Comparison of ENCODE assay signal across 29 mouse cellular contexts in the genomic region with DNA sequence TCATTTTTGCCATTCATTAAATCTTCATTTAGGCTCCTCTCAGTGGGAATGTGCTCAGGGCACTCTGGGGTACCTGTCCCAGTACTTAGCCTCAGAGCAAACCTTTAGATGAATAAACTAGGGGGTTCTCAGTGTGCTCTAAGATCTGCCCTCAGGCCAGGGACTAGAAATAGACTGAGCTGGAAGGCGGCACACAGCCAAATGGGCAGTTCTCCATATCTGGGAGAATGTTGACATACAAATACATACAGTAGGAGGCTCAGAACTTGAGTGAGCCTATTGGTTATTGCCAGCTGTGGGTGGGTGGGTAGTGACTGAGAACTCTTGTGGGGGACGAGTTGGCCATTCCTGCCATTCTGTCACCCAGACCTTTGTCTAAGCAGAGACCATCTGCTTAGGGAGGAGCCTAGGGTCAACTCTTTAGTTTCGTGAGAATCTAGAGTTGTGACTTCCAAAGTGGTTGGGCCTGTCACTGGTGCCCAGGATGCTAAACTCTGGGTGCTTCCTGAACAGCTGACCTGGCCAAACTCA. TPM values are rescaled to one million over a fixed set of nuclear protein-coding genes. Genes with fewer than 3 reads are reported as not detected.
DNase-seq lines count a peak whose midpoint lies in the region; ATAC-seq lines count a peak whose summit lies in the region.
"Had no signal": no experiment of that assay in that cellular context is flagged by ENCODE, and none has a peak within 500 bp of the region (broad histone marks: within the 10 kb centered on the region; RNA-seq: fewer than 3 reads in every experiment).

No protein-coding gene starts in this region.

- WGBS in heart, embryonic 16.5 days, result 39% methylated on average over 3 of the region's 3 CpGs

- intact Hi-C loops in heart, postnatal 25 days (cut with DNase I), result no loop called here

- peaks cover 47% of the 10 kb centered on the region for H3K4me1 ChIP-seq in heart, embryonic 16.5 days (ENCODE audit: control insufficient read depth, insufficient read depth, low read length)
- H3K4me1 ChIP-seq: hindbrain, embryonic 12.5 days; megakaryocyte, embryonic 14.5 days had no signal

- H3K36me3 ChIP-seq in heart, embryonic 16.5 days (ENCODE audit: control insufficient read depth, insufficient read depth), result no peaks in the 10 kb centered on the region
- H3K36me3 ChIP-seq: embryonic facial prominence, embryonic 10.5 days; embryonic facial prominence, embryonic 15.5 days; G1E; heart, embryonic 13.5 days; hindbrain, embryonic 12.5 days; intestine, embryonic 15.5 days; lung, embryonic 15.5 days; midbrain, embryonic 13.5 days; neural tube, embryonic 13.5 days had no signal

- peak; percentile 39; the same call in 1 of the 2 replicates for ATAC-seq in heart, embryonic 16.5 days (replicated peaks; ENCODE audit: extremely low read depth, insufficient read depth, low FRiP score)
- ATAC-seq in frontal cortex, adult (ENCODE audit: low TSS enrichment), result no peak
- ATAC-seq: forebrain, embryonic 13.5 days; hindbrain, postnatal 0 days; intestine, embryonic 15.5 days; midbrain, embryonic 13.5 days; Patski had no signal

- no peaks in the 10 kb centered on the region for H3K27me3 ChIP-seq in heart, embryonic 16.5 days (ENCODE audit: control insufficient read depth, insufficient read depth, low read length)
- H3K27me3 ChIP-seq: embryonic facial prominence, embryonic 15.5 days; forebrain, embryonic 13.5 days; heart, embryonic 13.5 days; hindbrain, embryonic 12.5 days; intestine, embryonic 15.5 days; lung, embryonic 15.5 days; midbrain, embryonic 13.5 days; neural tube, embryonic 13.5 days; Patski had no signal

- peak overlapping the region; percentile 56 for H3K27ac ChIP-seq in heart, embryonic 16.5 days (ENCODE audit: low read length)
- H3K27ac ChIP-seq: embryonic facial prominence, embryonic 10.5 days; embryonic facial prominence, embryonic 15.5 days; forebrain, embryonic 13.5 days; hindbrain, embryonic 12.5 days; hindbrain, postnatal 0 days; intestine, embryonic 15.5 days; liver, embryonic 14.5 days; lung, embryonic 15.5 days; midbrain, embryonic 13.5 days; neural tube, embryonic 13.5 days had no signal

- no peak overlapping the region for H3K9ac ChIP-seq in heart, embryonic 16.5 days (ENCODE audit: low read length)
- H3K9ac ChIP-seq: embryonic facial prominence, embryonic 15.5 days; forebrain, embryonic 13.5 days; heart, embryonic 13.5 days; hindbrain, embryonic 12.5 days; intestine, embryonic 15.5 days; liver, embryonic 14.5 days; lung, embryonic 15.5 days; midbrain, embryonic 13.5 days; neural tube, embryonic 13.5 days had no signal

- DNase-seq in adrenal gland, postnatal 14 days, result peak; percentile 26
- DNase-seq in adrenal gland, adult 2 months, result no peak
- no peak for DNase-seq in heart, postnatal 25 days (ENCODE audit: low spot score)
- DNase-seq in kidney, postnatal 25 days, result peak; percentile 31 to 48
- no peak for DNase-seq in kidney, adult 8-10 months
- peak; percentile 67 for DNase-seq in heart, postnatal 4 days
- DNase-seq: cerebellum, adult 8-10 months; cerebellum, postnatal 25 days; gastrocnemius, postnatal 36 days; kidney, postnatal 14 days; liver; thymus, adult 2 months; thymus, postnatal 36 days had no signal

- H3K4me3 ChIP-seq in heart, embryonic 16.5 days (ENCODE audit: low read length), result no peak overlapping the region
- H3K4me3 ChIP-seq: embryonic facial prominence, embryonic 10.5 days; embryonic facial prominence, embryonic 15.5 days; forebrain, embryonic 13.5 days; heart, embryonic 13.5 days; hindbrain, embryonic 12.5 days; intestine, embryonic 15.5 days; lung, embryonic 15.5 days; midbrain, embryonic 13.5 days; neural tube, embryonic 13.5 days had no signal

- H3K4me2 ChIP-seq in heart, embryonic 16.5 days (ENCODE audit: low read depth, low read length), result no peak overlapping the region; the same call in 1 of the 2 replicates
- H3K4me2 ChIP-seq: embryonic facial prominence, embryonic 15.5 days; forebrain, embryonic 13.5 days; heart, embryonic 13.5 days; hindbrain, embryonic 12.5 days; intestine, embryonic 15.5 days; lung, embryonic 15.5 days; midbrain, embryonic 13.5 days; neural tube, embryonic 13.5 days had no signal

- H3K9me3 ChIP-seq in heart, embryonic 16.5 days (replicated peaks; ENCODE audit: control insufficient read depth, low read length), result no peaks in the 10 kb centered on the region
- H3K9me3 ChIP-seq: embryonic facial prominence, embryonic 10.5 days; embryonic facial prominence, embryonic 15.5 days; forebrain, embryonic 13.5 days; heart, embryonic 13.5 days; hindbrain, embryonic 12.5 days; intestine, embryonic 15.5 days; lung, embryonic 15.5 days; megakaryocyte, embryonic 14.5 days; midbrain, embryonic 13.5 days; neural tube, embryonic 13.5 days had no signal

RNA-seq across cellular contexts. Expression of a gene that starts 14.9 kb away (rescaled TPM):
- total RNA-seq in adrenal gland, postnatal 14 days (2021), result 22.3 and 26.1 TPM in 2 replicates
- 10 to 100 TPM; 15.8 to 20.7 TPM for total RNA-seq in adrenal gland, adult 2 months (2021)
- polyA plus RNA-seq in adrenal gland, adult 2 months (2012; rRNA removed), result 13.1 and 15.2 TPM in 2 replicates
- 40.9 and 41.8 TPM in 2 replicates for polyA plus RNA-seq in heart, embryonic 16.5 days (2015; fragmentation: Nextera tagmentation; extraction: Ambion mirVana)
- 10 to 100 TPM; 42.4 to 43.5 TPM for total RNA-seq in heart, postnatal 25 days (2021)
- total RNA-seq in heart, postnatal 4 days (2021), result 10 to 100 TPM; 50.3 to 50.6 TPM
- polyA plus RNA-seq: G1E had no signal

Comparison
In these comparisons a context has a peak if more than half of its experiments do, and no peak if none do; other contexts are left out.
1. DNase-seq: peak in adrenal gland, postnatal 14 days (single experiment), kidney, postnatal 25 days (2 of 2) and heart, postnatal 4 days (single experiment); none in adrenal gland, adult 2 months (single experiment), heart, postnatal 25 days (single experiment) and kidney, adult 8-10 months (0 of 2).